Mouse (Mus musculus) spleen, adult 2 months (tissue): ENCODE results near the gene Lca5l.

Experiments used
- CTCF ChIP-seq: fragments of 200-500 bp; IDR thresholded peaks from 2 replicates; pipeline ENCODE4 v1.5.1; 2011; ENCODE audit warnings: mild to moderate bottlenecking, inconsistent platforms; ENCODE audit not compliant: insufficient read depth, insufficient read length, insufficient replicate concordance; ENCODE audit errors: extremely low read depth
- POLR2A ChIP-seq: fragments of 200-500 bp; IDR thresholded peaks from 2 replicates; pipeline ENCODE4 v1.6.1; 2011; ENCODE audit warnings: low read depth, low read length, inconsistent platforms

GRCm38 (mm10) chr16:96120022-96120623 lies 71.9 kb downstream of the Lca5l start:
- TF ChIP-seq CTCF (no peak), POLR2A (no peak)
